Mouse (Mus musculus): ENCODE results near the gene Zic1.

GRCm38 (mm10) chr9:91381284-91382110 is 15.9 kb upstream of the Zic1 start:
- no peak for TF ChIP-seq CTCF (IDR thresholded peaks at IDR 0.05; ENCODE audit: insufficient read depth, low read length)
- no peak for TF ChIP-seq POLR2A (IDR thresholded peaks at IDR 0.05; ENCODE audit: borderline replicate concordance, extremely low read depth, low read depth, low read length)
